Mouse (Mus musculus): ENCODE measurements around the gene Cachd1. TPM values are rescaled to one million over a fixed set of nuclear protein-coding genes. Genes with fewer than 3 reads are reported as not detected.

Gene Cachd1
- polyA plus RNA-seq, 1 experiment from 2014 or later = 31.1 TPM

DNA sequence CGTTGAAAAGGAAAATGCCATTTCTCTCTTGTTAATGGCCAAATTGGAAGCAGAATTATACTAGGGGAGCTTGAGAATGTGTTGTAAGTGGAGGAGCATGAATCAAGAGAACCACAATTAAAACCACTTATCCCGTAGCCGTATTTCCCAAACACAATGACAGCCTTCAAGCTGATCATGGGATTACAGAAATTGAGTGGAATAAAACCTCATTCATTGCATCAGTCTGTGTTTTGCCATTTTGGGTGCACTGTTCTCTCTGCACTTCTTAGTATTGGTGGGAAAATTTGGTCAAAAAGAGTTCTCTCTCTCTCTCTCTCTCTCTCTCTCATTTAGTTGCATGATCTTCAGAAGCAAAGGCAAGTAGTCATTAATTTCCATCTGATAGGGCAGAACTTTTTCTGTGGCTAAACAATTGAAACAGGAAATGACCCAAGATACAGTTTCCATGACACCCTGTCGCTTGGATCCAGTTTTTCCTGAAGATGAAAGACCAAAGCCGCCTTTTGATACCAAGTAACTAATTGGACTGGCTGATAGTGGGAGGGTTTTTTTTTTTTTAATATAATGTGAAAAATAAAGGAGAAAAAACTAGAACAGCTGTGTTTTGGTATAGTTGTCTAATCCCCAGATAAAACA lies 34.7 kb downstream of the Cachd1 start:
- H3K27ac ChIP-seq (ENCODE audit: low read length) = no peak overlapping the region; the same call in none of the 2 replicates
- no peak overlapping the region for H3K4me2 ChIP-seq (ENCODE audit: low read length)
- no peaks in the 10 kb centered on the region for H3K27me3 ChIP-seq (ENCODE audit: control insufficient read depth, insufficient read depth, low read depth, low read length)
- H3K9me3 ChIP-seq (replicated peaks; ENCODE audit: control insufficient read depth, low read length, poor library complexity, severe bottlenecking) = no peaks in the 10 kb centered on the region
- H3K9ac ChIP-seq (ENCODE audit: low read depth, low read length) = no peak overlapping the region
- WGBS = 9% methylated on average over 5 of the region's 5 CpGs
- no peaks in the 10 kb centered on the region for H3K36me3 ChIP-seq (ENCODE audit: control insufficient read depth, insufficient read depth, low read length)
- H3K4me3 ChIP-seq (ENCODE audit: low read depth, low read length) = no peak overlapping the region
- H3K4me1 ChIP-seq (ENCODE audit: control insufficient read depth, insufficient read depth, low read length) = peaks cover 26% of the 10 kb centered on the region
- no peak for ATAC-seq

DNA sequence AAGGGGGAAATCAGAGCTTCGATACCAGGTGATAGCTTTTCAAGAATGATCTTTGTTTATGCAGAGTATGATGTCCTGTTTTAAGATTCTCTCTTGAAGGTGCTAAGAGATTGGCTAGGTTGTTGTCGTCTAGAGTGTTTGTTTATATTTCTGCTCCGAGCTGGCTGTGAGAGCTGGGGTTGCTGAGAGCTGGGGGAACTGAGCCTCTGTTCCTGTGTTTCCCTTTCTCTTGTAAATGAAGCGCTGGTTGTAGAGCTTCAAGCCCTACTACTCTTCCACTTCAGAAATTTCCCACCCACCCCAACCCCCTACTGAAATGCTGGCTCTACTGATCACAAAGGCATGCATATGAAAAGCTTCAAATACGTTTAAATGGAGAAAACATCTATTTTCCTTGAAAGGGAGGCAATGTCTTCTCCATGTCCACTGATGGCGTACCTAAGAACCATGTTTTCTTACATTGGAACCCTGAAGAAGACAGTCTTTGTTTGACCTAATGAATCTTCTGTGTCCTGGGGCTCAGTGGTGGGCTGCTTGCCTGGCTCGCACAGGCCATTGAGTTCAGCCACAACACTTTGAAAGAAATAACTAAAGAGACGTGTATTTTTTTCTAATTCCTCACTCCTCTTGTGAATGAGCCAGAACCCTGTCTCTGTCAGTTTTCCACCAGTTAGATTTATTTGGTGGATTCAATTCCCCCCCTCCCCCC lies 35.5 kb downstream of the Cachd1 start:
- WGBS = 18% methylated on average over 8 of the region's 8 CpGs
- Histone ChIP-seq H3K4me2 (ENCODE audit: low read length) (no peak overlapping the region), H3K36me3 (ENCODE audit: control insufficient read depth, insufficient read depth, low read length) (no peaks in the 10 kb centered on the region), H3K4me3 (ENCODE audit: low read depth, low read length) (no peak overlapping the region), H3K9ac (ENCODE audit: low read depth, low read length) (no peak overlapping the region), H3K9me3 (replicated peaks; ENCODE audit: control insufficient read depth, low read length, poor library complexity, severe bottlenecking) (no peaks in the 10 kb centered on the region), H3K27me3 (ENCODE audit: control insufficient read depth, insufficient read depth, low read depth, low read length) (no peaks in the 10 kb centered on the region), H3K27ac (ENCODE audit: low read length) (no peak overlapping the region; the same call in none of the 2 replicates), H3K4me1 (ENCODE audit: control insufficient read depth, insufficient read depth, low read length) (peaks cover 26% of the 10 kb centered on the region)
- ATAC-seq = no peak

DNA sequence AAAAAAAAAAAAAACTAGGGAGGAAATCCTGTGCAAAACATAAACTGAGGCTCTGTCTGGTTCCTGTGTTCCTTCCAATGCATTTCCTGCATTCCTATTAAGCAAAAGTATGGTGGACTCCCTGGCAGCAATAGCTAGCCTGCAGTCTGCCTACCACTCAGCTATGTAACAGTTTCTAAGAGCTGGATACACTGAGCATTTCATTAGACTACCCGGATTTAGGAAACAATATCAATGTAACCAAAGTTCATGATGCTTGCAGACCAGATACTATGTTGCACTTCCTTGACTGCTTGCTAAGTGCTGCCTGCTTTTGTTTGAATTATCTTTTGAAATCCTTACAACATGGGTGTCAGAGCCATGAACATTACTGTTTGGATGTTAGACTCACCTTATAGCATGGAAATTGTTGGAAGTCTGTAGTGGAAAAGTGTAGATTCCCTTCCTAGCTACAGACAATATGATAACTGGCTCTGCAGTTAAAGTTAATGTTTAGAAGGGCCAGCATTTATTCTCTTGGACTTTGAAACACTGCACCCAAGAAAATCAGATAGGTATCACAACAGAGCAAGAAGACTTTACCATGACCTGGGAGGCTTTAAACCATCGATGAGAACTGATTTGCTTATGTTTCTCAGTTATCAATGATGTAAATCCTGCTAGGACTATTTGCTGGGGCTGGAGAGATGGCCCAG lies 37.4 kb downstream of the Cachd1 start:
- no peaks in the 10 kb centered on the region for H3K36me3 ChIP-seq (ENCODE audit: control insufficient read depth, insufficient read depth, low read length)
- no peaks in the 10 kb centered on the region for H3K9me3 ChIP-seq (replicated peaks; ENCODE audit: control insufficient read depth, low read length, poor library complexity, severe bottlenecking)
- no peak overlapping the region for H3K27ac ChIP-seq (ENCODE audit: low read length)
- H3K4me3 ChIP-seq (ENCODE audit: low read depth, low read length) = no peak overlapping the region
- WGBS = 91% methylated on average over 2 of the region's 2 CpGs
- no peak overlapping the region for H3K9ac ChIP-seq (ENCODE audit: low read depth, low read length)
- H3K4me1 ChIP-seq (ENCODE audit: control insufficient read depth, insufficient read depth, low read length) = peaks cover 26% of the 10 kb centered on the region
- no peaks in the 10 kb centered on the region for H3K27me3 ChIP-seq (ENCODE audit: control insufficient read depth, insufficient read depth, low read depth, low read length)
- H3K4me2 ChIP-seq (ENCODE audit: low read length) = no peak overlapping the region
- no peak for ATAC-seq

DNA sequence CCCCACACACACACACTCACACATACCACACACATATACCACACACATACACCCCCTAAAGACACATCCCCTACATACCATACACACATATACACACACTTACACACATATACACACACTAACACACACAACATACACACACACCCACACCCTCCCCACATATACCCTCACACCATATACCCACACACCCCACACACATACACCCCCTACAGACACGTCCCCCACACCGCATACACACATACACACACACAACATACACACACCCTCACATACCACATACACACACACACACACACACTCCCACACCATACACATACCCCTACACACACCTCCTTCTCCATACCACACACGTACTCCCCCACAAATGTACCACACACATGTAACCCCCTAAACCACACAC lies 42.8 kb downstream of the Cachd1 start:
- H3K9ac ChIP-seq (ENCODE audit: low read depth, low read length) = no peak overlapping the region
- H3K27me3 ChIP-seq (ENCODE audit: control insufficient read depth, insufficient read depth, low read depth, low read length) = no peaks in the 10 kb centered on the region
- H3K9me3 ChIP-seq (replicated peaks; ENCODE audit: control insufficient read depth, low read length, poor library complexity, severe bottlenecking) = no peaks in the 10 kb centered on the region
- WGBS = 94% methylated on average over 3 of the region's 3 CpGs
- no peak overlapping the region for H3K4me2 ChIP-seq (ENCODE audit: low read length)
- no peak overlapping the region for H3K4me3 ChIP-seq (ENCODE audit: low read depth, low read length)
- H3K4me1 ChIP-seq (ENCODE audit: control insufficient read depth, insufficient read depth, low read length) = peaks cover 10% of the 10 kb centered on the region; the same call in 1 of the 2 replicates
- no peak overlapping the region for H3K27ac ChIP-seq (ENCODE audit: low read length)
- H3K36me3 ChIP-seq (ENCODE audit: control insufficient read depth, insufficient read depth, low read length) = no peaks in the 10 kb centered on the region
- peak; percentile 41; the same call in 1 of the 2 replicates for ATAC-seq

DNA sequence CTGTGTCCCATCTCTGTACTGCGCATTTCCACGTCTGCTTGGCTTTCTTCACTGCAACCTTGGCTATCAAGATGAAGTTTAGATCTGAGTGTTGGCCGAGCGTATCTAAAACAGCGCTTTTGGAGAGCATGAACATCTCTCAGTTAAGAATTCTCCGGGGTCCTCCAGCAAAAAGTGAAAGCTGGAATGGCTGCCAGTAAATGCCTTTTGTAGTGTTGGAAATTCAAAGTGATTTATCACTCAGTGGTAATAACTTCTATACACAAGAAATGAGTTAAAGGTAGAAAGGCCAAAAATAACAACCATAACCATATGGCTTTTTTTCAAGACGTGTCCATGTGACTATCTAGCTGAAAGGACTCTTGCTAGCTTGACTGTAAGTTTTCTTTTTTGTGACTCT lies 46.1 kb downstream of the Cachd1 start:
- peaks cover 14% of the 10 kb centered on the region; the same call in 1 of the 2 replicates for H3K4me1 ChIP-seq (ENCODE audit: control insufficient read depth, insufficient read depth, low read length)
- no peak overlapping the region for H3K4me2 ChIP-seq (ENCODE audit: low read length)
- ATAC-seq = no peak
- H3K36me3 ChIP-seq (ENCODE audit: control insufficient read depth, insufficient read depth, low read length) = no peaks in the 10 kb centered on the region
- H3K27me3 ChIP-seq (ENCODE audit: control insufficient read depth, insufficient read depth, low read depth, low read length) = no peaks in the 10 kb centered on the region
- no peak overlapping the region for H3K4me3 ChIP-seq (ENCODE audit: low read depth, low read length)
- H3K27ac ChIP-seq (ENCODE audit: low read length) = no peak overlapping the region
- H3K9me3 ChIP-seq (replicated peaks; ENCODE audit: control insufficient read depth, low read length, poor library complexity, severe bottlenecking) = no peaks in the 10 kb centered on the region
- no peak overlapping the region for H3K9ac ChIP-seq (ENCODE audit: low read depth, low read length)
- 88% methylated on average over 7 of the region's 7 CpGs for WGBS

DNA sequence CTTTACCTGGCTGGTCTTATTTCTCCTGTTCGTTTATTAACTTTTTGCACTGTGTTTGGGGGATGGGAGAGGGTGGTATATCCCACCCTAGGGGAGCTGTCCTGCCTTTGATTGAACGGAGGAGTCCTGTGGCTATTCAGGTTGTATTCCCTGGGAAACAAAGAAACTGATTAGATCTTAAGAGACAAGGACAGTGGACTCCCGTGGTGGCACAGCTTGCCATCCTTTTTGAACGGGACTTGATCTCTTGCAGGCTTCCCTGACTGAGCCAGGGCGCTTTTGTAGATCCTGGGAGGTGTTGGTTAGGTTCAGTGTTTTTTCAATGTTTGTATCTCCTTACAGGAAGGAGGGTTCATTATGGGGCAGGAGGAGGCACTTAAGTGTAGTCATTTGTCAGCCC lies 50.9 kb downstream of the Cachd1 start:
- Histone ChIP-seq H3K36me3 (ENCODE audit: control insufficient read depth, insufficient read depth, low read length) (no peaks in the 10 kb centered on the region), H3K27me3 (ENCODE audit: control insufficient read depth, insufficient read depth, low read depth, low read length) (no peaks in the 10 kb centered on the region), H3K4me2 (ENCODE audit: low read length) (no peak overlapping the region), H3K9me3 (replicated peaks; ENCODE audit: control insufficient read depth, low read length, poor library complexity, severe bottlenecking) (no peaks in the 10 kb centered on the region), H3K27ac (ENCODE audit: low read length) (no peak overlapping the region), H3K4me1 (ENCODE audit: control insufficient read depth, insufficient read depth, low read length) (peaks cover 28% of the 10 kb centered on the region), H3K9ac (ENCODE audit: low read depth, low read length) (no peak overlapping the region), H3K4me3 (ENCODE audit: low read depth, low read length) (no peak overlapping the region)
- ATAC-seq = no peak
- WGBS = 7% methylated on average over 5 of the region's 5 CpGs

DNA sequence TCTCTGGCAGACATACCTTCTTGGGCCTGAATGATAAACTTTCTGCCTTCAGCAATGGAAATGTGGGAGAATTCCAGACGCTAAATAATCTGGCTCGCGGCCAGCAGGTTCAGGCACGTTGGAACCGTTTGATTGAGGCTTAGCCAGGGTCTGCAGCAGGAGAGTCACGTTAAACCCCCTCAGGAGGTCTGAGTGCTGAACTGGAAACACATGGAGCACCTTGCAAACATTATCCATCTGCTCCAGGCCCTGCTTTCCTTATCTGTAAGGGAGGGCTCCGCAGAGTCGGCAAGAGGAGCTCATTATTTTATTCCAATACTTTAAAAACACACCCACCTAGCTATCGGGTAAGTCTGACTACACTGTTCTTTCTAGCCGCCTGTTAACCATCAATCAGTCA lies 52.3 kb downstream of the Cachd1 start:
- no peaks in the 10 kb centered on the region for H3K36me3 ChIP-seq (ENCODE audit: control insufficient read depth, insufficient read depth, low read length)
- H3K4me2 ChIP-seq (ENCODE audit: low read length) = 0 out of 2 replicates have a peak overlapping the region, but pooled peaks have one; percentile 4
- ATAC-seq = peak; percentile 83
- 6% methylated on average over 10 of the region's 10 CpGs for WGBS
- peaks cover 22% of the 10 kb centered on the region for H3K4me1 ChIP-seq (ENCODE audit: control insufficient read depth, insufficient read depth, low read length)
- H3K9ac ChIP-seq (ENCODE audit: low read depth, low read length) = no peak overlapping the region
- H3K27me3 ChIP-seq (ENCODE audit: control insufficient read depth, insufficient read depth, low read depth, low read length) = no peaks in the 10 kb centered on the region
- H3K27ac ChIP-seq (ENCODE audit: low read length) = 0 out of 2 replicates have a peak overlapping the region, but pooled peaks have one; percentile 45
- H3K9me3 ChIP-seq (replicated peaks; ENCODE audit: control insufficient read depth, low read length, poor library complexity, severe bottlenecking) = no peaks in the 10 kb centered on the region
- H3K4me3 ChIP-seq (ENCODE audit: low read depth, low read length) = no peak overlapping the region

DNA sequence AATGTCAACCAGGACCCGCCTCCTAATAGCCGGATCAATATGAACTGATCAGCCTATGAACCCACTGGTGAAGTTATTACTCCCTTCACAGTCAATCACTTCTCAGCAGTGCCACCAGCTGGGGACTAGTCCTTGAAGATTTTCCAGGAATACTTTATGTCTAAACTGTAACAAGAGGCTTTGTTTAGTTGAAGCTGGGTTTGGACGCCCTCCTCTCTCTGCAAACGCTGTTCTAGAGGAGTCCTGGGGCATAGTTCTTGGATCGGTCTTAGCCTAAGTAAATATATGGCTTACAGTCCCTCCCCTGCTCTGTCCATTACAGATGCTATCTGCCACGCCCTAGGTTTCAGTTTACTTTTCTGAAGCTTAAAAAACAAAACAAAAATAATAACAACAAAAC lies 60.7 kb downstream of the Cachd1 start:
- Histone ChIP-seq H3K9ac (ENCODE audit: low read depth, low read length) (no peak overlapping the region), H3K27me3 (ENCODE audit: control insufficient read depth, insufficient read depth, low read depth, low read length) (no peaks in the 10 kb centered on the region), H3K4me1 (ENCODE audit: control insufficient read depth, insufficient read depth, low read length) (peaks cover 7% of the 10 kb centered on the region), H3K36me3 (ENCODE audit: control insufficient read depth, insufficient read depth, low read length) (no peaks in the 10 kb centered on the region), H3K9me3 (replicated peaks; ENCODE audit: control insufficient read depth, low read length, poor library complexity, severe bottlenecking) (no peaks in the 10 kb centered on the region), H3K4me2 (ENCODE audit: low read length) (no peak overlapping the region), H3K27ac (ENCODE audit: low read length) (no peak overlapping the region), H3K4me3 (ENCODE audit: low read depth, low read length) (no peak overlapping the region)
- 62% methylated on average over 6 of the region's 6 CpGs for WGBS
- ATAC-seq = no peak

DNA sequence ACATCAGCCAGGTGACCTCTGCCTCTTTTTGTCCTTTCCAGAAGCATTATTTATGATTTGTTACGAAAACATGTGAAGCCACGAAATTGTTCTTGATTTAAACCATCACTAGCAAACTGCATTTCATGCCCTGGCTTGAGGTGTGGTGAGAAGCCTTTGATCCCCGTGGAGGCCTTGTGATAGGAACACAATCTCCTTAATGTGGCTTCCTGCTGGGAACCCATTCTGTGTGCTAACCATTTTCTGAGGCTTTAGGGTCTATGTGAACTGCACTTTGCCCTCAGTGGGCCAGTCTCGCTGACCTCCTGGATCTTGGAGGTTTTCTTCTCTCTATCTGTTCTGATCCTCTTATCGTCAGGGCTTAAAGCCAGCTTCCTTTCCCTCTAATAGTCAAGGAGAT lies 66.2 kb downstream of the Cachd1 start:
- 12% methylated on average over 5 of the region's 5 CpGs for WGBS
- Histone ChIP-seq H3K4me3 (ENCODE audit: low read depth, low read length) (no peak overlapping the region), H3K27ac (ENCODE audit: low read length) (peak overlapping the region; percentile 70), H3K27me3 (ENCODE audit: control insufficient read depth, insufficient read depth, low read depth, low read length) (no peaks in the 10 kb centered on the region), H3K4me1 (ENCODE audit: control insufficient read depth, insufficient read depth, low read length) (peaks cover 21% of the 10 kb centered on the region), H3K9ac (ENCODE audit: low read depth, low read length) (no peak overlapping the region), H3K36me3 (ENCODE audit: control insufficient read depth, insufficient read depth, low read length) (no peaks in the 10 kb centered on the region), H3K4me2 (ENCODE audit: low read length) (peak overlapping the region; percentile 19; the same call in 1 of the 2 replicates), H3K9me3 (replicated peaks; ENCODE audit: control insufficient read depth, low read length, poor library complexity, severe bottlenecking) (no peaks in the 10 kb centered on the region)
- ATAC-seq = no peak
